Mouse (Mus musculus): ENCODE measurements around the gene Klhl23.
A peak's percentile ranks its signal among the peaks of the same experiment; 100 is the strongest.

The Klhl23 gene

GRCm38 (mm10) chr2:69830116-69830515, 8.4 kb downstream of the Klhl23 start:
- DNase-seq: no peak

DNA sequence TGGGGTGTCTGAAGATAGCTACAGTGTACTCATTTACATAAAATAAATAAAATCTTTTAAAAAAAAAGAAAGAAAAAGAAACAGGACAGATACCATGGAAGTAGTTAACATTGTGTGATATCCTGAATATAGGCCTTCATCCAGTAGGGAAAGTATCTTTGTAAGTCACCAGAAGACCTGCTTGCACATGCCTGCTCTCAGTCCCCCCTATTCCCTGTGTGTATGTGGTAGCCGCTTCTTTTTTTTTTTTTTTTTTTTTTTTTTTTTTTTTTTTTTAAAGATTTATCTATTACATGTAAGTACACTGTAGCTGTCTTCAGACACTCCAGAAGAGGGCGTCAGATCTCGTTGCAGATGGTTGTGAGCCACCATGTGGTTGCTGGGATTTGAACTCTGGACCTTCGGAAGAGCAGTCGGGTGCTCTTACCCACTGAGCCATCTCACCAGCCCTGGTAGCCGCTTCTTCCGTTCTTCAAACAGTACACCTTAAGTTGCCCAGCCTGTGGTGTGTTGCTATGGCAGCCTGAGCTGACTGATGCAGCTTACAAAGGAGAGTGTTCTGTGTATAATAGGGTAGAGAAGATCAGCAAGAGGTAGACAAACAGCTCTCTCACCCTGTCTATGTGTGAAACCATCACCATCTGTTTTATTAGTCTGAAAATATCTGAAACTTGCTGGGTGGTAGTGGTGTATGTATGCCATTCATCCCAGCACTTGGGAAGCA, 15.7 kb downstream of the Klhl23 start:
- DNase-seq: no peak

DNA sequence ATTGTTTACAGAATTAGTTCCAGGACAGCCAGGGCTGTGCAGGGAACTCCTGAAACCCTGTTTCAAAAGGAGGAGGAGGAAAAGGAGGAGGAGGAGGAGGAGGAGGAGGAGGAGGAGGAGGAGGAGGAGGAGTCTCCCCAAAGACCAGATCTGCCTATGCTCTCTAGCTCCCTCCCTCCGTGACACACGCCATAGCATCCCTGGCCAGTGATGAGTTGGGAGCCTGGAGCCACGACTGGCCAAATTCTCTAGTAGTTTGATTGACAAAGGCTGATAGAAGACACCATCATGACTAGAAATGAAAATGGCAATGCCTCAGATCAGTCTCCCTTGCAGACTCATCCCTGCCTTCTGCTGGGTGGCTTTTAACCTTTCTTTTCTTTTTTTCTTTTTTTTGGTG, 16.3 kb downstream of the Klhl23 start:
- no peak for DNase-seq

GRCm38 (mm10) chr2:69838707-69839106, 17.0 kb downstream of the Klhl23 start:
- DNase-seq: no peak

- DNase-seq: peak; percentile 24
Measured at GRCm38 (mm10) chr2:69840261-69840660, 18.5 kb downstream of the Klhl23 start.

DNA sequence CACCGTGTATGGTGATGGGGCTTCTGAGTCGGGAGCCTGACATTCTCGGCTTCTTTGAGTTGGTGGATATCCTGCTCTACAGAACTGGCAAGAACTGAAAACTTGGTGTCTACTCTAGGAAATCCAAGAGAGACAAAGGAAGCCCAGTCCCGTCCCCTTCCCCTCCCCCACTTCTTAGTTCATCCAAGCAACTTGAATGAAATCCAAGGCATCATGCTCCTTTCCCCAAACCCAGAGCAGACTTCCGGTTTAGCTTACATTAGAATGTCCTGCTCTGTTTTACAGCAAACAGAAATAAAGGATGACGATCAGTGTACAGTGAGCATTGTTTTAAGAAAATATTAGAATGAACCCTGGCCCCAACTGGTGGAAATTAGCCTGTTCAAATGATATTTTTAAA, 27.5 kb downstream of the Klhl23 start:
- DNase-seq: no peak

DNA sequence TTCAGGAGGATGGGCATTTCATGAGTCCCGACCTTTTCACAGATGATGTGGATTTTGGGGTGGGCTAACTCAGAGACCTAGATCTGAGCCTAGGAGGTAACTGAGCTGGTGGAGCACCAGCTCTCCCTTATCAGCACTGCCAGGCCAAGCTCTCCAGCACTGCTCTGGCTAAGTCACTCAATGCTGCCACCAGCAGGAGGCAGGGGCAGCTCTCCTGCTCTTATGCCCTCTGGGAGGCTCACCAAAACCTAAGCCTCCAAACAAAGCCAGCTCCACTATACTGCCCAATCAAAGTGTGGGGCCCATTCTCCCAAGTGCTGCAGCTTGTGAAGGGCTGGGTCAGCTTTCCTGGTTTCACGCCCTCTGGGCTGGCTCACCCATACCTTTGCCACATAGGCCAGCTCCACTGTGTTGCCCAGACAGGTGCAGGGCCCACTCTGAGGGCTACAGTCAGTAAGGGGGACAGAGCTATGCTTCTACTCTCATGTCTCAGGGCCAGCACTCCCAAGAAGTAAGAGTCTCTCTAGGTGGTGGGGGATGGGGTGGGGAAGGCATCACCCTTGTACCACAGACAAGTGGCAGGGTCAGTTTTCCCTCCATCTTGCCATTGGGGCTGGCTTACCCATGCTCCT, 29.8 kb downstream of the Klhl23 start:
- DNase-seq: no peak

GRCm38 (mm10) chr2:69856392-69856791, 34.6 kb downstream of the Klhl23 start:
- no peak for DNase-seq

- no peak for DNase-seq
Measured at GRCm38 (mm10) chr2:69857882-69858281, 36.1 kb downstream of the Klhl23 start.

DNA sequence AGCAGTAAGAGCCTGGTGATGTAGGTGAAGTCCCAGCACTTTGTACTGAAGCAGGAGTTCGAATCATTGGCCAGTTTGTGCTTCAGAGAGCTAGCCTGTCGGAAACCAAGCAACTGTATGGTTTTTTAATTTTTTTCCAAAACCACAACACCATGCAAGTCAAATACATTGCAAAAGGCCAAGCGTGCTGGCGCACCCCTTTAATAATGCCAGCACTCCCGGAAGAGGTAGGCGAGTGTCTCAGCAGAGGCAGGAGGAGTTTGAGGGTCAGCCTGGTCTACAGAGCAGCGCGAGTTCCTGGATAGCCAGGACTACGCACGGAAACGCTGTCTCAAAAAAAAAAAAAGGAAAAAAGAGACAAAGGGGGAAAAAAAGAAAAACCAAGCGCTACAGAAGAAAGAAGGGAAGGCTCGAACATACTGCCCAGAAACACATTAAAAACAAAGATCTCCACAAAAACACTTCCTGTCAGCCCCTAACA, 39.3 kb downstream of the Klhl23 start:
- peak; percentile 11 for DNase-seq

GRCm38 (mm10) chr2:69861485-69862091, 39.8 kb downstream of the Klhl23 start, which contains the start of gene Ssb:
Gene Ssb (plus strand): TSS chr2:69861562.
- DNase-seq: peak; percentile 93

- DNase-seq: no peak
Measured at GRCm38 (mm10) chr2:69862117-69862657, 40.4 kb downstream of the Klhl23 start.

DNA sequence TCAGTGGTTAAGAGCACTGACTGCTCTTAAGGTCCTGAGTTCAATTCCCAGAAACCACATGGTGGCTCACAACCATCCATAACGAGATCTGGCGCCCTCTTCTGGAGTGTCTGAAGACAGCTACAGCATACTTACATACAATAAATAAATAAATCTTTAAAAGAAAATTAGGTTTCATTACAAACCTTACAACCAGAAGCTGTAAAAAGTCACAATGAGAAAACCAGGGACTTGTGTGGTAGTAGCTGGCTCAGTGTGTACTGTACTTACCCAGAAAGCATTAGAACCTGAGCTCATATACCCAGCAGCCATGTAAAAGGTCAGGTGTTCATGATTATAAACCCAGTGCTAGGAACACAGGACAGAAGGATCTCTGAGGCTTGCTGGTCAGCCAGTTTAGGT, 62.2 kb downstream of the Klhl23 start:
- DNase-seq: no peak

DNA sequence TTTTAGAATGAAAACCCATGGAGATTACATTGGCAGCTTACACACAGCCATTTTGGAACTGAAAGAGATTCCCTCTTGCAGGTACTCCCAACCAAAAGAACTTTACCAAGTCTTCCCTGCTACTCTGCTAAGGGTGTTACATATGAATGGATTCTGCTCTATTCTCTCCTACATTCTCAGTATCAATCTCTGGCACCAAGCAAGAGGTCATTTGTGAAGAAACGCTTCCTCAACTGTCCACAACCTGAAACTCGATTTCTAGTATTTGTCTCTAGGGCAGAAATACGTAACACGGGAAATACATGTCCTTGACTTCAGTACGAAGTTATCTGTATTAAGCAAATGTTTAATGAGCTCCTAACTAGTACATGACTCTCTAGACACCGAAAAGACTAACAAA, 62.8 kb downstream of the Klhl23 start:
- no peak for DNase-seq

GRCm38 (mm10) chr2:69885050-69885449, 63.3 kb downstream of the Klhl23 start:
- DNase-seq: no peak

DNA sequence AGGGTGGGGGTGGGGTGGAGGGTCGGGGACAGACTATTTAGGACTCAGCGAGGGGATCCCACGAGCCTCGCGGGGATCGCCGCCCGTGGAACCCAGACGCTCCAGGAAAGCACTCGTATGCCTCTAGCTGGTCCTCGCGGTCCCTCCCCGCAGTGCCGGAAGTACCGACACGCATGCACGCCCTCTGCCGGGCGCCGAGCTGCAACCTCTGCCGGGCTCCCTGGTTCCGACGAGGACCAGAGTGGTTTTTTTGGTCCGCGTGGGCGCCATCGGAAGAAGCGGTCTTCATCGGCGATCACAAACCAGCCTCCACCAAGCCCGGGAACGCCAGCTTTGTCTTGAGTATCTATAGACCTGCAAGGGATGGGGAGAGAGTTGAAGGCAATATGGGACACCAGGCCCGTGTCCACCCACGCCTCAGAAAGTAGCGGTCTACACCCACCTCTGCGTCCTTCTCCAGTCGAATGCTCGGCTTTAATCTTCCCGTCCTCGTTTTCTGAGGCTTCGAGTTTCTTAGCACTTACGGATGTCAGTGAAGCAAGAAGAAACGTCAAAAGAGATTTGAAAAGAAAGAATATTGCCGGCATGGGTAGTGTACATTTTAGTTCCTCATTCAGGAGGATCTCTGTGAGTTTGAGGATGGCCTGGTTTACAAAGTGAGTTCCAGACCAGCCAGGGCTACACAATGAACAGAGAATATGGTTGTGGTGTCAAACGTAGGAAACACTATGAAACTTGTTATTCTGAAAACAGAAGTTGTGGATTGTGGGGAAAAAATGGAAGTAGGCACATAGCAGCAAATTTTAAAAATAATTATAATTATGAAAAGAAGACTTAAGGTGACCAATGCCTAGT, 63.9 kb downstream of the Klhl23 start, which contains the start of gene Mettl5:
Mettl5 (minus strand) TSS at position 165 of the 855 bp plus-strand sequence.
- DNase-seq: peak; percentile 88

Data from right cerebral cortex, postnatal 25 days (tissue).